Mouse (Mus musculus): Measurements from ENCODE around the gene Fgfr2.

DNA sequence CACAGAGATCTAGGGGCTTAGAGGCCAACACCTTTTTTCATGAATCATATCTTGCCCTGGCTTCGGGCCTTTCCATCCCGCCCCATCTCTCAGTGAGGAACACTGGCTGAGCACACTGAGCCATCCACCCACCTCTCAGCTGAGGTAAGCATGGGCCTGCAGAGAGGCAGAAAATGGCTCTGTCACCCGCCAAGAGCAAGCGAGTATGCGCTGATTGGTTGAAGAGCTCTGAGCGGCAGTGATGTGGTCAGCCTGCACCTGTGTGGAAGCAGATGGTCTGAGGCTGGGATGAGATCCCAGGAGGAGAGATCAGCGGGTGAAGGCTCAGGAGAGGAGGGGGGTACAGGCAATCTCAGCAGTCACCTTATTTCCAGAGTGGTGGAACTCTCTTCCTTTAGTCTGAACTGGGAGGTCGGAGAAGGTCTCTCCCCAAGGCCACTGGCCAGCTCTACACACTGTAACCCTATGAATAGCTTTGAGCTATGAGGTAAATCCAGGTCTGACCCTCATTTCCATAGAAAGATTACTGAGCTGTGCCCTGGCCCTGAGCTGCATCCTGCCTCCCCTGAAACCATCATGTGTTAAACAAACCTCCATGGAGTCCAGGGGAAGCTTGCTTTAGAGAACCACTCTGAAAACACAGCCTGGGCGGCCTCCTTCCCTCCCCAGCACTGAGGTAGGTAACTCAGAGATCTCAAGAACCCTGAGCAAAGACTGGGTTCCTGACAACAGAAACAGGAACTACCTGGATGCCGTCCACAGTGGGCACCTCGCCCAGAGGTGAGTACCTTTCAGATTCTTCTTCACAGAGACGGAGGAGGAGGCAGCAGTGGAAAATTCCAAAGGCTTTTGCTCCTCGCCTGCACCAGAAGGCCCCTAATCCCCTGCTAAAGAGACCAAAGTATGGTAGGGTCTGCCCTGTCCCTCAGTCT lies 316.0 kb downstream of the Fgfr2 start:
- TF ChIP-seq USF1 (IDR thresholded peaks at IDR 0.05; ENCODE audit: low read depth) = no peak
- no peak for TF ChIP-seq POLR2A (IDR thresholded peaks at IDR 0.05; ENCODE audit: insufficient read length, low read depth)
